Mouse (Mus musculus) thymus, adult 2 months (tissue): Measurements from ENCODE around the gene Slc38a10.

Experiments
- CTCF ChIP-seq: fragments of 200-500 bp; IDR thresholded peaks from 2 replicates; pipeline ENCODE4 v1.5.1; 2012; ENCODE audit warnings: mild to moderate bottlenecking, control low read depth, low read length, moderate library complexity, borderline replicate concordance; ENCODE audit not compliant: control insufficient read depth, poor library complexity, insufficient read depth; ENCODE audit errors: extremely low read depth
- POLR2A ChIP-seq: fragments of 200-500 bp; IDR thresholded peaks from 2 replicates; pipeline ENCODE4 v1.6.1; 2012; ENCODE audit warnings: mild to moderate bottlenecking, low read length, control low read depth, moderate library complexity; ENCODE audit not compliant: control insufficient read depth, poor library complexity, insufficient read depth; ENCODE audit errors: extremely low read depth

- TF ChIP-seq CTCF (no peak), POLR2A (no peak)
Measured at GRCm38 (mm10) chr11:120109558-120110210, 41.5 kb downstream of the Slc38a10 start.
